Comparison of ENCODE assay signal across 28 mouse cellular contexts in genomic region chr7:115454988-115455387, GRCm38 (mm10).
DNase-seq lines count a peak whose midpoint lies in the region; ATAC-seq and TF ChIP-seq lines count a peak whose summit lies in the region.
"Had no signal": no experiment of that assay in that cellular context is flagged by ENCODE, and none has a peak within 500 bp of the region (broad histone marks: within the 10 kb centered on the region; RNA-seq: fewer than 3 reads in every experiment).

No protein-coding gene starts in this region.

- TF ChIP-seq EP300 in liver, postnatal 0 days (IDR thresholded peaks at IDR 0.05; ENCODE audit: low read depth) = no peak

- no peak overlapping the region for H3K4me2 ChIP-seq in liver, postnatal 0 days (ENCODE audit: low read depth, low read length)
- H3K4me2 ChIP-seq in liver, embryonic 13.5 days = no peak overlapping the region
- H3K4me2 ChIP-seq: embryonic facial prominence, embryonic 13.5 days; embryonic facial prominence, embryonic 15.5 days; forebrain, embryonic 12.5 days had no signal

- H3K27me3 ChIP-seq in liver, postnatal 0 days (ENCODE audit: insufficient read depth, low read length) = no peaks in the 10 kb centered on the region
- no peaks in the 10 kb centered on the region for H3K27me3 ChIP-seq in liver, embryonic 13.5 days
- H3K27me3 ChIP-seq: CH12.LX, Patski had no signal

- no peak overlapping the region for H3K27ac ChIP-seq in liver, postnatal 0 days (ENCODE audit: low read depth)
- H3K27ac ChIP-seq in liver, embryonic 13.5 days = no peak overlapping the region
- H3K27ac ChIP-seq: embryonic facial prominence, embryonic 13.5 days; embryonic facial prominence, embryonic 15.5 days; forebrain, embryonic 10.5 days; forebrain, embryonic 12.5 days had no signal

- H3K9me3 ChIP-seq in liver, postnatal 0 days (ENCODE audit: low read length) = no peaks in the 10 kb centered on the region
- H3K9me3 ChIP-seq in liver, embryonic 13.5 days (replicated peaks) = no peaks in the 10 kb centered on the region
- H3K9me3 ChIP-seq: embryonic facial prominence, embryonic 13.5 days; embryonic facial prominence, embryonic 15.5 days; forebrain, embryonic 10.5 days; forebrain, embryonic 12.5 days; G1E had no signal

- WGBS in liver, postnatal 0 days (ENCODE audit: insufficient replicate concordance) = 49% methylated on average over 5 of the region's 5 CpGs
- 59% methylated on average over 5 of the region's 5 CpGs for WGBS in liver, embryonic 13.5 days (ENCODE audit: insufficient replicate concordance)

- DNase-seq in liver = peak; percentile 19
- no peak for DNase-seq in liver, postnatal 0 days
- DNase-seq in liver, embryonic 13.5 days = no peak
- DNase-seq in retina, postnatal 1 day = no peak
- DNase-seq in adipocyte (ENCODE audit: low spot score) = no peak
- DNase-seq: adrenal gland, adult 2 months; adrenal gland, postnatal 10 days; adrenal gland, postnatal 25 days; B cell, adult 2 months; cerebellum, adult 11 months; cerebellum, adult 18-20 months; cerebellum, adult 8-10 months; cerebellum, adult 9-11 months; cerebellum, postnatal 14 days; cerebellum, postnatal 36 days; embryo, embryonic 11 days had no signal

- ATAC-seq in liver, postnatal 0 days = no peak
- peak; percentile 47; the same call in 1 of the 2 replicates for ATAC-seq in liver, embryonic 13.5 days (ENCODE audit: low read depth)
- ATAC-seq: activated CD4-positive, CD25-positive, alpha-beta regulatory T cell, adult 4 months; CD4-positive, CD25-positive, alpha-beta regulatory T cell, adult 4 months; forebrain, embryonic 14.5 days; forebrain, embryonic 16.5 days; Patski had no signal

- H3K4me3 ChIP-seq in liver, postnatal 0 days (ENCODE audit: low read depth, low read length) = no peak overlapping the region
- H3K4me3 ChIP-seq in liver, embryonic 13.5 days (replicated peaks) = no peak overlapping the region
- H3K4me3 ChIP-seq: embryonic facial prominence, embryonic 13.5 days; embryonic facial prominence, embryonic 15.5 days; erythroblast, embryonic 14.5 days; forebrain, embryonic 10.5 days; forebrain, embryonic 12.5 days had no signal

- no peaks in the 10 kb centered on the region for H3K36me3 ChIP-seq in liver, postnatal 0 days (replicated peaks; ENCODE audit: insufficient read depth, low read length)
- no peaks in the 10 kb centered on the region for H3K36me3 ChIP-seq in liver, embryonic 13.5 days
- H3K36me3 ChIP-seq: embryonic facial prominence, embryonic 13.5 days; embryonic facial prominence, embryonic 15.5 days; forebrain, embryonic 10.5 days; forebrain, embryonic 12.5 days; G1E had no signal

- H3K9ac ChIP-seq in liver, postnatal 0 days (replicated peaks) = no peak overlapping the region
- H3K9ac ChIP-seq in liver, embryonic 13.5 days = no peak overlapping the region
- H3K9ac ChIP-seq: embryonic facial prominence, embryonic 13.5 days; embryonic facial prominence, embryonic 15.5 days; forebrain, embryonic 12.5 days had no signal

- 0 out of 2 replicates have a peak, but pooled peaks cover 2% of the 10 kb centered on the region for H3K4me1 ChIP-seq in liver, postnatal 0 days (ENCODE audit: insufficient read depth)
- H3K4me1 ChIP-seq in liver, embryonic 13.5 days (replicated peaks) = 0 out of 2 replicates have a peak, but pooled peaks cover 3% of the 10 kb centered on the region

- no peak for TF ChIP-seq CTCF in liver, postnatal 0 days (IDR thresholded peaks at IDR 0.05; ENCODE audit: low read depth)
